Mouse (Mus musculus) embryonic facial prominence, embryonic 14.5 days (tissue): ENCODE results near the gene Homer1. TPM values are rescaled to one million over a fixed set of nuclear protein-coding genes. Genes with fewer than 3 reads are reported as not detected.

ENCODE experiments used
- ATAC-seq: fragments of 200-750 bp; cut with Nextera tagmentation; 2 replicates; pipeline ENCODE4 v1.8.0; 2017; ENCODE audit warnings: low read depth, moderate number of reproducible peaks, moderate TSS enrichment
- DNase-seq: peaks from one replicate; pipeline ENCODE4 v3.0.0-alpha.2; 2015; ENCODE audit warnings: low spot score
- H3K27ac ChIP-seq: fragments of 300-500 bp; sonication (generic); replicated peaks from 2 replicates; pipeline ENCODE4 v1.5.1; 2014; ENCODE audit warnings: low read depth, mild to moderate bottlenecking, low read length, moderate library complexity
- H3K27me3 ChIP-seq: fragments of 300-500 bp; sonication (generic); replicated peaks from 2 replicates; pipeline ENCODE4 v1.6.1; 2014; ENCODE audit warnings: low read length; ENCODE audit not compliant: control insufficient read depth, insufficient read depth
- H3K36me3 ChIP-seq: fragments of 300-500 bp; sonication (generic); 2 replicates; pipeline ENCODE4 v1.6.1; 2014; ENCODE audit warnings: low read length, mixed read lengths; ENCODE audit not compliant: control insufficient read depth, insufficient read depth
- H3K4me1 ChIP-seq: fragments of 300-500 bp; sonication (generic); 2 replicates; pipeline ENCODE4 v1.6.1; 2014; ENCODE audit warnings: antibody characterized with exemption, low read length; ENCODE audit not compliant: control insufficient read depth, insufficient read depth
- H3K4me2 ChIP-seq: fragments of 300-500 bp; sonication (generic); 2 replicates; pipeline ENCODE4 v1.6.1; 2014; ENCODE audit warnings: low read depth, mild to moderate bottlenecking, low read length, moderate library complexity, mixed read lengths
- H3K4me3 ChIP-seq: fragments of 300-500 bp; sonication (generic); 2 replicates; pipeline ENCODE4 v1.5.1; 2014; ENCODE audit warnings: low read depth, mild to moderate bottlenecking, low read length
- H3K9ac ChIP-seq: fragments of 300-500 bp; sonication (generic); 2 replicates; pipeline ENCODE4 v1.6.1; 2014; ENCODE audit warnings: low read depth, mild to moderate bottlenecking, low read length, moderate library complexity, mixed read lengths
- H3K9me3 ChIP-seq: fragments of 300-500 bp; sonication (generic); 2 replicates; pipeline ENCODE4 v1.6.1; 2016; ENCODE audit warnings: low read length; ENCODE audit not compliant: control insufficient read depth
- WGBS: fragments of 180-500 bp; shearing (Covaris S2); extraction: QIAGEN DNeasy Blood & Tissue Kit; methylation state at CpG from one replicate; pipeline ENCODE4 v1.1.7; 2014; 5-methylcytosine and 5-hydroxymethylcytosine counted together
- polyA plus RNA-seq: library from polyadenylated mRNA; unstranded; fragments of >200 nt; fragmentation: Nextera tagmentation; extraction: Ambion mirVana; gene quantifications from 2 replicates; pipeline ENCODE4 v1.2.1, GENCODE M21; 2014

Homer1 gene
- polyA plus RNA-seq, 1 experiment from 2014 or later: 9.1 TPM

DNA sequence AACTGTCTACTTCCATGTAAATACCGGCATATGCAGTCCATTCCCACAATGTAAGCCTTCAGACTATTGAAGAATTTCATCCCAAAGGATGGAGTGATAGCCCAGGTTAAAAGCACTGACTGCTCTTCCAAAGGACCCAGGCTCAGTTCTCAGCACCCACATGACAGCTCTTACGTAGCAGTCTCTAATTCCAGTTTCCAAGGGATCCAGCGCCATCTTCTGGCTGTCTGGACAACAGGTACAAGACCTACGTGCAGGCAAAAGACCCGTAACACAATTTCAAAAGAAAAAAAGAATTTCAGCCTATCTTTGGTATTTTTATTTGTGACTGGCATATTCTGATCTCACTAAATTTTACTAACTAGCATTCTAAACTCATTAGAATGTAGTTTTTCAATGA is 75.0 kb downstream of the Homer1 start:
- no peak for ATAC-seq
- no peak overlapping the region for H3K4me3 ChIP-seq
- H3K9me3 ChIP-seq: no peaks in the 10 kb centered on the region
- no peaks in the 10 kb centered on the region for H3K36me3 ChIP-seq
- H3K4me1 ChIP-seq: no peaks in the 10 kb centered on the region
- DNase-seq: no peak
- no peak overlapping the region for H3K9ac ChIP-seq
- H3K4me2 ChIP-seq: no peak overlapping the region
- no peaks in the 10 kb centered on the region for H3K27me3 ChIP-seq
- WGBS: 84% methylated on average over 5 of the region's 5 CpGs
- no peak overlapping the region for H3K27ac ChIP-seq

- H3K27me3 ChIP-seq: no peaks in the 10 kb centered on the region
- no peak overlapping the region for H3K27ac ChIP-seq
- no peak overlapping the region for H3K4me2 ChIP-seq
- H3K9me3 ChIP-seq: no peaks in the 10 kb centered on the region
- ATAC-seq (no peak), DNase-seq (no peak)
- WGBS: 76% methylated on average over 1 of the region's 1 CpGs
- H3K9ac ChIP-seq: no peak overlapping the region
- no peaks in the 10 kb centered on the region for H3K36me3 ChIP-seq
- H3K4me3 ChIP-seq: no peak overlapping the region
- H3K4me1 ChIP-seq: no peaks in the 10 kb centered on the region
Observed at GRCm38 (mm10) chr13:93378493-93378892, 79.1 kb downstream of the Homer1 start.

DNA sequence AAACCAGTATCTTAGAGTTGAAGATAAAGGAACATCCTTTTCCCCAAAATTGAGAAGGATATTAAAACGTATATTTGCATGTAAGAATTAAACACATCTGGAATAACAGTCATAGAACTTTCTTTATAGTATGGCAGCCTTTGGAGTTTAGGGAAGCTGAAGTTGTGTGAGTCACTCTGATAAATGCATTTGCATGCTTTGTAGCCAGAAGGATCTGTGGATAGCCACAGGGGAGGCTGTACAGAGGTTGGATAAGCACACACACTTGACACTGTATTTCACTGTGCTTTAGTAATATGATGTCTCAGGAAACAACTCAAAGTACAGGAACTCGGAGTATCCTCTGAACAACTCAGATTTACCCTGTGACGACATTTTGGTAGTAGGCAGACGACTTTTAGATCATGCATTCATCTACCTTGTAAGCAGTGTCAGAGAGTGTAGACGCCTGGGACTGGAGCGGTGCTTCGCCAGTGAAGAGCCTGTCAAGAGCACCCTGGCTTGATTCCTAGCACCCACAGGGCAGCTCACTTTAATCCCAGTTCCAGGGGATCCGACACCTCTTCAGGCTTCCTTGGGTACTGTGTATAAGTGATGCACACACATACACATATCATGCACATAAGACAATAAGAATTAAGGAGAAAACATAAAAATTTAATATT is 81.1 kb downstream of the Homer1 start:
- H3K4me3 ChIP-seq: no peak overlapping the region
- DNase-seq (no peak), ATAC-seq (no peak)
- no peaks in the 10 kb centered on the region for H3K4me1 ChIP-seq
- no peaks in the 10 kb centered on the region for H3K9me3 ChIP-seq
- H3K27me3 ChIP-seq: no peaks in the 10 kb centered on the region
- no peak overlapping the region for H3K9ac ChIP-seq
- WGBS: 87% methylated on average over 8 of the region's 8 CpGs
- no peaks in the 10 kb centered on the region for H3K36me3 ChIP-seq
- H3K27ac ChIP-seq: no peak overlapping the region
- no peak overlapping the region for H3K4me2 ChIP-seq

GRCm38 (mm10) chr13:93381301-93381700 is 81.9 kb downstream of the Homer1 start:
- H3K27me3 ChIP-seq: no peaks in the 10 kb centered on the region
- WGBS: 69% methylated on average over 1 of the region's 1 CpGs
- no peak for DNase-seq
- no peaks in the 10 kb centered on the region for H3K9me3 ChIP-seq
- no peaks in the 10 kb centered on the region for H3K4me1 ChIP-seq
- H3K4me2 ChIP-seq: no peak overlapping the region
- H3K36me3 ChIP-seq: no peaks in the 10 kb centered on the region
- H3K4me3 ChIP-seq: no peak overlapping the region
- no peak for ATAC-seq
- no peak overlapping the region for H3K27ac ChIP-seq
- no peak overlapping the region for H3K9ac ChIP-seq

DNA sequence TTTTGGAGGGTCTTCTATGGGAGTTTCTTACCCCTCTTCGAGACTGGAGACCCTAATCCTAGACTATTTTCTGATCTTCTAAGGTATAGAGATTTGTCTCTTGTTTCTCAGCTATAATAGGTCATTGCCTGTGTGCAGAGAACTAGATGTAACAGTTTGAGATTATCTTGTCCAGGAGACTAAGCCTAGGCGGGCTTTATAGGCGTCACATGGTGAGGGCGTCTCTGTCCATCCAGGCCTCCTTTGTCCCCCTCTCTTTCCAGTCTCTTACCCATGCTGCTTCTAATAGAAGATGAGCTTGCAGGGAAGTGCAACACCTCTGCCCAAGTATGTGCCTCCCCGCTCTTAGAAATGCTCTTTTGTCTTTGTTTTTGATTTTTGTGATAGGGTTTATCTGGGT is 83.7 kb downstream of the Homer1 start:
- Histone ChIP-seq H3K4me2 (no peak overlapping the region), H3K27me3 (no peaks in the 10 kb centered on the region), H3K4me1 (no peaks in the 10 kb centered on the region), H3K4me3 (no peak overlapping the region), H3K27ac (no peak overlapping the region), H3K9ac (no peak overlapping the region), H3K36me3 (no peaks in the 10 kb centered on the region), H3K9me3 (no peaks in the 10 kb centered on the region)
- DNase-seq: no peak
- whole genome bisulfite sequencing: 92% methylated on average over 5 of the region's 5 CpGs
- no peak for ATAC-seq

GRCm38 (mm10) chr13:93383620-93384019 is 84.2 kb downstream of the Homer1 start:
- no peak for ATAC-seq
- WGBS: 90% methylated on average over 2 of the region's 2 CpGs

DNA sequence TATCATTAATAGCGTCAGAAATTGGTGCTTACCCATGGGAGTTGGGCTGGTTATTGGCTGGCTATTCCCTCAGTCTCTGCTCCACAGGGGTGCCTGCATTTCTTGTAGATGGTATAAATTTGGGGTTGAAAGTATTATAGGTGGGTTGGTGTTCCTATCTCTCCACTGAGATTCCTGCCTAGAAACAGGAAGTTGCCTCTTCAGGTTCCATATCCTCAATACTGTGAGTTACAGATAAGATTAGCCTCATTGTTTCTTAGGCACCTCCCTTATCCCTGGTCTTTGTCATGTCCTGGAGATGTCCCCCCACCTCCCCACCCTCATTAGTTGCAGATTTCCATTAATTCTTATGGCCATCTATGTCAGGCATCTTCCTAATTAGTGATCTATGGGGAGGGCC is 85.0 kb downstream of the Homer1 start:
- no peaks in the 10 kb centered on the region for H3K9me3 ChIP-seq
- no peak for ATAC-seq
- H3K4me1 ChIP-seq: no peaks in the 10 kb centered on the region
- DNase-seq: no peak
- H3K4me3 ChIP-seq: no peak overlapping the region
- no peaks in the 10 kb centered on the region for H3K36me3 ChIP-seq
- H3K9ac ChIP-seq: no peak overlapping the region
- H3K4me2 ChIP-seq: no peak overlapping the region
- H3K27me3 ChIP-seq: no peaks in the 10 kb centered on the region
- no peak overlapping the region for H3K27ac ChIP-seq
- 85% methylated on average over 1 of the region's 1 CpGs for WGBS

More at GRCm38 (mm10) chr13:93383620-93384019, 84.2 kb downstream of the Homer1 start:
- Histone ChIP-seq H3K4me2 (no peak overlapping the region), H3K27me3 (no peaks in the 10 kb centered on the region), H3K36me3 (no peaks in the 10 kb centered on the region), H3K9me3 (no peaks in the 10 kb centered on the region), H3K27ac (no peak overlapping the region), H3K4me3 (no peak overlapping the region), H3K4me1 (no peaks in the 10 kb centered on the region), H3K9ac (no peak overlapping the region)
- no peak for DNase-seq

DNA sequence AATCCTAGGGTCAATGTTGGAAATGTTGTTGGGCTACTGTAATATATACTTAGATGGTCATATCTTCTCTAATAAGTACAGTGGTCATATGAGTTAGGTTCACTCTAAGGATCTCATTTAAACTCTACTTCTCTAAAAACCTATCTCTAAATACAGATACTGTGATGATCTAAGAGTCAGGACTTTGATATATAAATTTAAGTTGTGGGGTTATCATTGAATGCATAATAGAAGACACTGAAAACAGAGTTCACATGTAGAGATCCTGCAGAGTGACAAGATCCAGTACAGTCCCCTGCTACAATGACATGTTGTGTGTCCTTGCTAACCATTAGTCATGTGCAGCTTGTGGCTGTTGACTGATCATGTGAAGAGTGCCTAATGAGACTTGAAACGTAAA is 85.7 kb downstream of the Homer1 start:
- DNase-seq (no peak), ATAC-seq (no peak)
- H3K4me3 ChIP-seq: no peak overlapping the region
- H3K9me3 ChIP-seq: no peaks in the 10 kb centered on the region
- H3K9ac ChIP-seq: no peak overlapping the region
- H3K36me3 ChIP-seq: no peaks in the 10 kb centered on the region
- no peaks in the 10 kb centered on the region for H3K27me3 ChIP-seq
- no peak overlapping the region for H3K4me2 ChIP-seq
- no peaks in the 10 kb centered on the region for H3K4me1 ChIP-seq
- no peak overlapping the region for H3K27ac ChIP-seq
- WGBS: 76% methylated on average over 1 of the region's 1 CpGs

DNA sequence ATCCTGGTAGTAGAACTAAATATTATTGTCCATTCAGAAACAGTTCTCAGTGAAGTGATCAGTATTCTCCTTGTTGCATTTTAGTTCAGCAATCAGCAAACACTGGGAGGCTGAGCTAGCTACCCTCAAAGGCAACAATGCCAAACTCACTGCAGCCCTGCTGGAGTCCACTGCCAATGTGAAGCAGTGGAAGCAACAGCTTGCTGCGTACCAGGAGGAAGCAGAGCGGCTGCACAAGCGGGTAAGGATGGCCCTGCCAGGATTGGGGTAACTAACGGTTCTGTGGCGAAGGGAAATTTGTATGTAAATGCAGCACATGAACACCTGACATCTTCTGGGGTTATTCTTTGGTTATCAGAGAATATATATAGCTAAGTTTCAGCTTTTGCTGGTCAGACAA is 88.0 kb downstream of the Homer1 start:
- Histone ChIP-seq H3K4me3 (no peak overlapping the region), H3K27ac (no peak overlapping the region), H3K4me1 (no peaks in the 10 kb centered on the region), H3K27me3 (no peaks in the 10 kb centered on the region), H3K9me3 (no peaks in the 10 kb centered on the region), H3K9ac (no peak overlapping the region), H3K4me2 (no peak overlapping the region), H3K36me3 (peaks cover 9% of the 10 kb centered on the region; the same call in 1 of the 2 replicates)
- WGBS: 93% methylated on average over 5 of the region's 5 CpGs
- no peak for DNase-seq
- no peak for ATAC-seq
